ENCODE assay signal across 17 mouse cellular contexts in genomic region chr1:146356964-146357363, GRCm38 (mm10).
A peak's percentile ranks its signal among the peaks of the same experiment; 100 is the strongest.
DNase-seq lines count a peak whose midpoint lies in the region.
"Had no signal": no experiment of that assay in that cellular context is flagged by ENCODE, and none has a peak within 500 bp of the region (broad histone marks: within the 10 kb centered on the region; RNA-seq: fewer than 3 reads in every experiment).

No protein-coding gene starts in this region.

- peak; percentile 46 for DNase-seq in 3134 (ENCODE audit: extremely low read depth, insufficient read length, low spot score)
- DNase-seq in ES-CJ7 (ENCODE audit: low read depth, low spot score): peak; percentile 12
- DNase-seq in ZHBTc4 (ENCODE audit: low read depth, low spot score): peak; percentile 32
- DNase-seq in mesoderm, embryonic 11.5 days (ENCODE audit: low read depth, low spot score): peak; percentile 1
- DNase-seq in urinary bladder, postnatal 14 days (ENCODE audit: low spot score): no peak
- DNase-seq in frontal cortex, postnatal 10 days (ENCODE audit: low spot score in 2 of 2): no peak
- no peak for DNase-seq in ovary, adult 18-20 months (ENCODE audit: low spot score)
- DNase-seq: adrenal gland, postnatal 10 days; cerebellum, adult 9-11 months; gastrocnemius, postnatal 25 days; heart, adult 18-20 months; heart, postnatal 36 days; kidney, adult 18-20 months; kidney, postnatal 25 days; right cerebral cortex, postnatal 25 days; thymus, adult 18-20 months; thymus, postnatal 25 days had no signal

Comparison
In these comparisons a context has a peak if more than half of its experiments do, and no peak if none do; other contexts are left out.
1. DNase-seq: peak in 3134 (single experiment), ES-CJ7 (single experiment), ZHBTc4 (single experiment) and mesoderm, embryonic 11.5 days (single experiment); none in urinary bladder, postnatal 14 days (single experiment), frontal cortex, postnatal 10 days (0 of 2) and ovary, adult 18-20 months (single experiment).